Mouse (Mus musculus): Measurements from ENCODE around the gene Mrps16. TPM values are rescaled to one million over a fixed set of nuclear protein-coding genes. Genes with fewer than 3 reads are reported as not detected.

Mrps16 gene
- polyA plus RNA-seq, 1 experiment from 2014 or later = 96.3 TPM

DNA sequence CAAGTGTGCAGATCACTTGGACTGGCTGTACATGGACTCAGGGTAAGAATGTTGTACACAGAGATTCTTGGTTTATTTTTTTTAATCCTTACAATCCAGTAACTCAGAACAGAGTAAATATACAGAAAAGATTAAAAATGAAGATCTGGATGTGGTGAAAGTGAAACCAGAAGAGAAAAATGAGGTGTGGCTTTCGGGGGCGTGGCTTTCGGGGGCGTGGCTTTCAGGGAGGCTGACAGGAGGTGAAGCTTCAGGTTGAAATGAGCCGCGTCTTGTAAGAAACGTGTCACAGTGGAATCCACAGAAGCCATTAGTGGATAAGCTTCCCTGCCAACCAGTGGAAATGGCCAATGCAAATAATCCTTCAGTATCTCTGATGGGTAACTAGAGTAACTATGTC, 52.6 kb downstream of the Mrps16 start:
- Histone ChIP-seq H3K4me1 (ENCODE audit: control insufficient read depth, insufficient read depth, low read length) (no peaks in the 10 kb centered on the region), H3K4me3 (ENCODE audit: low read length) (no peak overlapping the region), H3K4me2 (replicated peaks; ENCODE audit: low read depth, low read length) (no peak overlapping the region), H3K9ac (ENCODE audit: low read depth, low read length) (no peak overlapping the region), H3K27ac (ENCODE audit: low read depth, low read length) (no peak overlapping the region), H3K36me3 (ENCODE audit: control insufficient read depth, insufficient read depth, low read length) (peaks cover 28% of the 10 kb centered on the region), H3K27me3 (ENCODE audit: control insufficient read depth, insufficient read depth, low read length) (no peaks in the 10 kb centered on the region), H3K9me3 (ENCODE audit: control insufficient read depth, low read length) (no peaks in the 10 kb centered on the region)
- WGBS = 80% methylated on average over 7 of the region's 7 CpGs
- no peak for ATAC-seq (ENCODE audit: low FRiP score, low TSS enrichment)

DNA sequence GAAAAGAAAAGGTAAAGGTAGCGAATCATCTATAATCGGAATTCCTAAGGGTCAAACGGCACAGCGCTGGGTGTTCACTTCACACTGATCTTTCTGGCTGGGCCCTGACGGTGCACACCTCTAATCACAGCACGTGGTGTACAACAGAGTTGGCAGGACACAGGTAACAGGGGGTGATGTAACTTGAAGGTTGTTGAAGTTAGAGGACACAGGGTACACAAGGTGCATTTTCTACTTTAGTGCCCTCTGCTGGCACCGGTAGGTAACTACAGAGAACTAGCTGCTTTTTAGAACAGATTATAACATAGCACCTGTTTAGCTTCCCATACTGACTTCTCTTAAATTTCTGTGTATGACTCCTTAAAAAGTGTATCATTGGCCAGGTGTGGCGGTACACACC, 53.3 kb downstream of the Mrps16 start:
- no peak overlapping the region for H3K4me2 ChIP-seq (replicated peaks; ENCODE audit: low read depth, low read length)
- H3K4me1 ChIP-seq (ENCODE audit: control insufficient read depth, insufficient read depth, low read length) = no peaks in the 10 kb centered on the region
- peaks cover 35% of the 10 kb centered on the region for H3K36me3 ChIP-seq (ENCODE audit: control insufficient read depth, insufficient read depth, low read length)
- no peaks in the 10 kb centered on the region for H3K9me3 ChIP-seq (ENCODE audit: control insufficient read depth, low read length)
- H3K27ac ChIP-seq (ENCODE audit: low read depth, low read length) = no peak overlapping the region
- H3K9ac ChIP-seq (ENCODE audit: low read depth, low read length) = no peak overlapping the region
- ATAC-seq (ENCODE audit: low FRiP score, low TSS enrichment) = no peak
- H3K4me3 ChIP-seq (ENCODE audit: low read length) = no peak overlapping the region
- 85% methylated on average over 8 of the region's 8 CpGs for WGBS
- H3K27me3 ChIP-seq (ENCODE audit: control insufficient read depth, insufficient read depth, low read length) = no peaks in the 10 kb centered on the region

- no peak for ATAC-seq (ENCODE audit: low FRiP score, low TSS enrichment)
- H3K27ac ChIP-seq (ENCODE audit: low read depth, low read length) = no peak overlapping the region
- H3K27me3 ChIP-seq (ENCODE audit: control insufficient read depth, insufficient read depth, low read length) = no peaks in the 10 kb centered on the region
- H3K4me2 ChIP-seq (replicated peaks; ENCODE audit: low read depth, low read length) = no peak overlapping the region
- H3K4me1 ChIP-seq (ENCODE audit: control insufficient read depth, insufficient read depth, low read length) = no peaks in the 10 kb centered on the region
- 95% methylated on average over 5 of the region's 5 CpGs for WGBS
- no peaks in the 10 kb centered on the region for H3K9me3 ChIP-seq (ENCODE audit: control insufficient read depth, low read length)
- no peak overlapping the region for H3K9ac ChIP-seq (ENCODE audit: low read depth, low read length)
- peaks cover 41% of the 10 kb centered on the region for H3K36me3 ChIP-seq (ENCODE audit: control insufficient read depth, insufficient read depth, low read length)
- H3K4me3 ChIP-seq (ENCODE audit: low read length) = no peak overlapping the region
These were observed 54.0 kb downstream of the Mrps16 start for GRCm38 (mm10) chr14:20339415-20339814.

Other genes with a start within 250 kb of the Mrps16 start
- gene Kcnk5, start 211.8 kb downstream of the Mrps16 start, polyA plus RNA-seq (2014; fragmentation: Nextera tagmentation; extraction: Ambion mirVana) = 4.7 and 12.2 TPM in 2 replicates
- gene Kcnk16, start 124.4 kb downstream of the Mrps16 start, polyA plus RNA-seq (2014; fragmentation: Nextera tagmentation; extraction: Ambion mirVana) = not detected in 2 replicates
- gene Nudt13, start 98.9 kb downstream of the Mrps16 start, polyA plus RNA-seq (2014; fragmentation: Nextera tagmentation; extraction: Ambion mirVana) = 13.1 and 18.4 TPM in 2 replicates
- gene Ecd, start 45.5 kb downstream of the Mrps16 start, polyA plus RNA-seq (2014; fragmentation: Nextera tagmentation; extraction: Ambion mirVana) = 49.6 and 66.1 TPM in 2 replicates
- gene Fam149b, start 45.5 kb downstream of the Mrps16 start, polyA plus RNA-seq (2014; fragmentation: Nextera tagmentation; extraction: Ambion mirVana) = 33.0 and 44.4 TPM in 2 replicates
- 137 and 153 TPM in 2 replicates for gene Dnajc9, start 4.7 kb downstream of the Mrps16 start, polyA plus RNA-seq (2014; fragmentation: Nextera tagmentation; extraction: Ambion mirVana)
- 0.39 and 0.72 TPM in 2 replicates for gene Cfap70, start 58.6 kb upstream of the Mrps16 start, polyA plus RNA-seq (2014; fragmentation: Nextera tagmentation; extraction: Ambion mirVana)
- gene Anxa7, start 86.5 kb upstream of the Mrps16 start, polyA plus RNA-seq (2014; fragmentation: Nextera tagmentation; extraction: Ambion mirVana) = 29.4 and 33.7 TPM in 2 replicates
- 1.0 and 2.0 TPM in 2 replicates for gene Mss51, start 103.3 kb upstream of the Mrps16 start, polyA plus RNA-seq (2014; fragmentation: Nextera tagmentation; extraction: Ambion mirVana)
- gene Ppp3cb, start 152.9 kb upstream of the Mrps16 start, polyA plus RNA-seq (2014; fragmentation: Nextera tagmentation; extraction: Ambion mirVana) = 57.3 and 65.0 TPM in 2 replicates
- 4.8 and 10.3 TPM in 2 replicates for gene Usp54, start 247.4 kb upstream of the Mrps16 start, polyA plus RNA-seq (2014; fragmentation: Nextera tagmentation; extraction: Ambion mirVana)